Mouse (Mus musculus) liver (tissue): ENCODE data around the gene Ldlr.

Experiments
- DNase-seq: peaks from one replicate; pipeline ENCODE4 v3.0.0-alpha.2; 2020; ENCODE audit warnings: mixed read lengths

The Ldlr gene

GRCm38 (mm10) chr9:21726218-21726975 lies 3.1 kb downstream of the Ldlr start:
- no peak for DNase-seq

- no peak for DNase-seq
Measured at GRCm38 (mm10) chr9:21728261-21728832, 5.1 kb downstream of the Ldlr start.

- no peak for DNase-seq
Measured at GRCm38 (mm10) chr9:21729264-21729663, 6.0 kb downstream of the Ldlr start.

GRCm38 (mm10) chr9:21732288-21732687 lies 9.0 kb downstream of the Ldlr start:
- DNase-seq = no peak

GRCm38 (mm10) chr9:21733446-21733845 lies 10.2 kb downstream of the Ldlr start:
- no peak for DNase-seq

- DNase-seq = no peak
Measured at GRCm38 (mm10) chr9:21733989-21734388, 10.7 kb downstream of the Ldlr start.

- DNase-seq = no peak
Measured at GRCm38 (mm10) chr9:21735126-21735525, 11.8 kb downstream of the Ldlr start.

GRCm38 (mm10) chr9:21736580-21736979 lies 13.3 kb downstream of the Ldlr start:
- DNase-seq = no peak

GRCm38 (mm10) chr9:21737188-21737587 lies 13.9 kb downstream of the Ldlr start:
- DNase-seq = no peak

- no peak for DNase-seq
Measured at GRCm38 (mm10) chr9:21738776-21739175, 15.5 kb downstream of the Ldlr start.

- DNase-seq = no peak
Measured at GRCm38 (mm10) chr9:21740427-21740826, 17.1 kb downstream of the Ldlr start.

GRCm38 (mm10) chr9:21741514-21741913 lies 18.2 kb downstream of the Ldlr start:
- DNase-seq = peak; percentile 64

GRCm38 (mm10) chr9:21747238-21747774 lies 24.0 kb downstream of the Ldlr start:
- no peak for DNase-seq

- peak; percentile 35 for DNase-seq
Measured at GRCm38 (mm10) chr9:21748033-21748432, 24.8 kb downstream of the Ldlr start.

- DNase-seq = no peak
Measured at GRCm38 (mm10) chr9:21748491-21748890, 25.2 kb downstream of the Ldlr start.

- no peak for DNase-seq
Measured at GRCm38 (mm10) chr9:21749382-21750118, 26.3 kb downstream of the Ldlr start.

GRCm38 (mm10) chr9:21750370-21750769 lies 27.1 kb downstream of the Ldlr start:
- DNase-seq = no peak

- no peak for DNase-seq
Measured at GRCm38 (mm10) chr9:21751347-21751746, 28.1 kb downstream of the Ldlr start.

GRCm38 (mm10) chr9:21752252-21752792 lies 29.0 kb downstream of the Ldlr start:
- DNase-seq = peak; percentile 34

GRCm38 (mm10) chr9:21754003-21754402 lies 30.7 kb downstream of the Ldlr start:
- no peak for DNase-seq

- DNase-seq = no peak
Measured at GRCm38 (mm10) chr9:21754516-21755321, 31.4 kb downstream of the Ldlr start.
